Mouse (Mus musculus) brown adipose tissue, adult 24 weeks (tissue): Measurements from ENCODE around the gene Fars2. TPM values are rescaled to one million over a fixed set of nuclear protein-coding genes. Genes with fewer than 3 reads are reported as not detected.
"Not testable (repeated sequence)": the region's sequence is repeated elsewhere in the genome, so short reads cannot be mapped to it uniquely, and the experiment has no call there.

Experiments
- H3K27ac ChIP-seq: fragments of 200-500 bp; replicated peaks from 2 replicates; pipeline ENCODE4 v1.5.1; 2012; ENCODE audit warnings: low read depth, mild to moderate bottlenecking, low read length
- H3K4me1 ChIP-seq: fragments of 200-500 bp; 2 replicates; pipeline ENCODE4 v1.6.1; 2012; ENCODE audit warnings: low read length, mixed read lengths; ENCODE audit not compliant: control insufficient read depth, insufficient read depth, insufficient read length
- H3K4me3 ChIP-seq: fragments of 200-500 bp; 2 replicates; pipeline ENCODE4 v1.5.1; 2012; ENCODE audit warnings: low read depth, mild to moderate bottlenecking, low read length, moderate library complexity; ENCODE audit not compliant: insufficient read depth
- polyA plus RNA-seq: library from polyadenylated mRNA; stranded (reverse); fragments of >200 nt; gene quantifications from 2 replicates; pipeline ENCODE4 v1.2.4, GENCODE M21; 2012; ENCODE audit not compliant: missing spikeins, insufficient read depth, insufficient read length

Fars2 gene
- polyA plus RNA-seq, 1 experiment, result 91.4 TPM

- Histone ChIP-seq H3K27ac (no peak overlapping the region), H3K4me1 (no peaks in the 10 kb centered on the region), H3K4me3 (no peak overlapping the region)
These were observed 330.7 kb downstream of the Fars2 start for GRCm38 (mm10) chr13:36447947-36448346.

- Histone ChIP-seq H3K27ac (no peak overlapping the region), H3K4me3 (no peak overlapping the region), H3K4me1 (no peaks in the 10 kb centered on the region)
These were observed 331.4 kb downstream of the Fars2 start for GRCm38 (mm10) chr13:36448565-36448964.

GRCm38 (mm10) chr13:36451437-36451836, 334.2 kb downstream of the Fars2 start:
- no peaks in the 10 kb centered on the region for H3K4me1 ChIP-seq
- H3K4me3 ChIP-seq, result no peak overlapping the region
- no peak overlapping the region for H3K27ac ChIP-seq

- no peaks in the 10 kb centered on the region for H3K4me1 ChIP-seq
- no peak overlapping the region for H3K4me3 ChIP-seq
- no peak overlapping the region for H3K27ac ChIP-seq
These were observed 343.3 kb downstream of the Fars2 start for GRCm38 (mm10) chr13:36460473-36460872.

- no peaks in the 10 kb centered on the region for H3K4me1 ChIP-seq
- H3K27ac ChIP-seq, result no peak overlapping the region
These were observed 346.5 kb downstream of the Fars2 start for GRCm38 (mm10) chr13:36463669-36464068.

GRCm38 (mm10) chr13:36466076-36466475, 348.9 kb downstream of the Fars2 start:
- H3K27ac ChIP-seq, H3K4me1 ChIP-seq, H3K4me3 ChIP-seq: not testable (repeated sequence)

More at GRCm38 (mm10) chr13:36463669-36464068, 346.5 kb downstream of the Fars2 start:
- no peak overlapping the region for H3K4me3 ChIP-seq

GRCm38 (mm10) chr13:36466515-36466921, 349.3 kb downstream of the Fars2 start:
- Histone ChIP-seq H3K27ac (no peak overlapping the region), H3K4me1 (no peaks in the 10 kb centered on the region), H3K4me3 (no peak overlapping the region)

- Histone ChIP-seq H3K4me1 (no peaks in the 10 kb centered on the region), H3K27ac (no peak overlapping the region), H3K4me3 (no peak overlapping the region)
These were observed 350.6 kb downstream of the Fars2 start for GRCm38 (mm10) chr13:36467849-36468248.

- Histone ChIP-seq H3K4me3 (no peak overlapping the region), H3K4me1 (no peaks in the 10 kb centered on the region), H3K27ac (no peak overlapping the region)
These were observed 351.8 kb downstream of the Fars2 start for GRCm38 (mm10) chr13:36468963-36469362.

- no peak overlapping the region for H3K4me3 ChIP-seq
- H3K27ac ChIP-seq, result no peak overlapping the region
These were observed 352.4 kb downstream of the Fars2 start for GRCm38 (mm10) chr13:36469412-36470125.

GRCm38 (mm10) chr13:36477648-36478047, 360.4 kb downstream of the Fars2 start:
- no peaks in the 10 kb centered on the region for H3K4me1 ChIP-seq
- no peak overlapping the region for H3K4me3 ChIP-seq
- H3K27ac ChIP-seq, result no peak overlapping the region

More at GRCm38 (mm10) chr13:36469412-36470125, 352.4 kb downstream of the Fars2 start:
- no peaks in the 10 kb centered on the region for H3K4me1 ChIP-seq

- no peak overlapping the region for H3K4me3 ChIP-seq
- H3K4me1 ChIP-seq, result no peaks in the 10 kb centered on the region
- H3K27ac ChIP-seq, result no peak overlapping the region
These were observed 361.0 kb downstream of the Fars2 start for GRCm38 (mm10) chr13:36478243-36478642.

- H3K27ac ChIP-seq, result no peak overlapping the region
- H3K4me3 ChIP-seq, result no peak overlapping the region
These were observed 362.9 kb downstream of the Fars2 start for GRCm38 (mm10) chr13:36480101-36480500.

GRCm38 (mm10) chr13:36484391-36484790, 367.2 kb downstream of the Fars2 start:
- H3K4me3 ChIP-seq, result no peak overlapping the region

More at GRCm38 (mm10) chr13:36480101-36480500, 362.9 kb downstream of the Fars2 start:
- no peaks in the 10 kb centered on the region for H3K4me1 ChIP-seq

GRCm38 (mm10) chr13:36486756-36487155, 369.5 kb downstream of the Fars2 start:
- Histone ChIP-seq H3K4me1 (no peaks in the 10 kb centered on the region), H3K27ac (no peak overlapping the region), H3K4me3 (no peak overlapping the region)

More at GRCm38 (mm10) chr13:36484391-36484790, 367.2 kb downstream of the Fars2 start:
- no peak overlapping the region for H3K27ac ChIP-seq
- no peaks in the 10 kb centered on the region for H3K4me1 ChIP-seq

- H3K27ac ChIP-seq, result no peak overlapping the region
- H3K4me1 ChIP-seq, result no peaks in the 10 kb centered on the region
- H3K4me3 ChIP-seq, result no peak overlapping the region
These were observed 372.2 kb downstream of the Fars2 start for GRCm38 (mm10) chr13:36489365-36489764.
